8 mouse cellular contexts compared by ENCODE assay signal in genomic region chr4:145463553-145464253, GRCm38 (mm10). TPM values are rescaled to one million over a fixed set of nuclear protein-coding genes. Genes with fewer than 3 reads are reported as not detected.
DNase-seq lines count a peak whose midpoint lies in the region; ATAC-seq lines count a peak whose summit lies in the region.
"Not testable (repeated sequence)": the region's sequence is repeated elsewhere in the genome, so short reads cannot be mapped to it uniquely, and the experiment has no call there.

No protein-coding gene starts in this region.

- WGBS in embryonic facial prominence, embryonic 13.5 days, result 14% methylated on average over 66 of the region's 68 CpGs
- WGBS in heart, embryonic 11.5 days (ENCODE audit: insufficient replicate concordance), result 14% methylated on average over 67 of the region's 68 CpGs
- WGBS in limb, embryonic 13.5 days, result 18% methylated on average over 67 of the region's 68 CpGs

- H3K27ac ChIP-seq in embryonic facial prominence, embryonic 13.5 days; heart, embryonic 11.5 days (ENCODE audit: low read depth, low read length); limb, embryonic 13.5 days: not testable (repeated sequence)

- peak overlapping the region; percentile 39 for H3K4me3 ChIP-seq in embryonic facial prominence, embryonic 13.5 days
- H3K4me3 ChIP-seq in heart, embryonic 11.5 days (ENCODE audit: low read depth, low read length), result peak overlapping the region; percentile 48
- peak overlapping the region; percentile 45 for H3K4me3 ChIP-seq in limb, embryonic 13.5 days

- DNase-seq in T-cell, adult 2 months (ENCODE audit: low spot score), result peak; percentile 31
- peak; percentile 12 for DNase-seq in ovary, postnatal 36 days (ENCODE audit: low spot score)
- DNase-seq in thymus, postnatal 25 days, result peak; percentile 53

- not testable (repeated sequence) for H3K27me3 ChIP-seq in embryonic facial prominence, embryonic 13.5 days; heart, embryonic 11.5 days (ENCODE audit: control insufficient read depth, insufficient read depth, low read length); limb, embryonic 13.5 days

- H3K9ac ChIP-seq in embryonic facial prominence, embryonic 13.5 days, result not testable (repeated sequence)
- H3K9ac ChIP-seq in heart, embryonic 11.5 days (ENCODE audit: low read depth, low read length), result 0 out of 2 replicates have a peak overlapping the region, but pooled peaks have one; percentile 49
- H3K9ac ChIP-seq in limb, embryonic 13.5 days, result peak overlapping the region; percentile 51

- not testable (repeated sequence) for H3K9me3 ChIP-seq in embryonic facial prominence, embryonic 13.5 days; heart, embryonic 11.5 days (replicated peaks; ENCODE audit: control insufficient read depth, low read length)
- H3K9me3 ChIP-seq in limb, embryonic 13.5 days, result peaks cover 11% of the 10 kb centered on the region; the same call in 1 of the 2 replicates

- peak overlapping the region; percentile 58 for H3K4me2 ChIP-seq in embryonic facial prominence, embryonic 13.5 days
- peak overlapping the region; percentile 69 for H3K4me2 ChIP-seq in heart, embryonic 11.5 days
- peak overlapping the region; percentile 63 for H3K4me2 ChIP-seq in limb, embryonic 13.5 days (replicated peaks)

- not testable (repeated sequence) for H3K36me3 ChIP-seq in embryonic facial prominence, embryonic 13.5 days; heart, embryonic 11.5 days (ENCODE audit: control insufficient read depth, insufficient read depth, low read length); limb, embryonic 13.5 days

- not testable (repeated sequence) for ATAC-seq in embryonic facial prominence, embryonic 13.5 days (ENCODE audit: insufficient number of reproducible peaks, insufficient read depth, low FRiP score, low TSS enrichment, low read depth); limb, embryonic 13.5 days (ENCODE audit: low FRiP score, low read depth)
- peak; percentile 63; the same call in 1 of the 2 replicates for ATAC-seq in heart, embryonic 11.5 days (replicated peaks; ENCODE audit: insufficient number of reproducible peaks, low FRiP score, low TSS enrichment)
- peak; percentile 21 for ATAC-seq in inflammation-experienced regulatory T-cells, adult 6 months
- peak; percentile 60 for ATAC-seq in megakaryocyte progenitor cell, adult 5-6 weeks (replicated peaks; ENCODE audit: poor library complexity)

- H3K4me1 ChIP-seq in embryonic facial prominence, embryonic 13.5 days; heart, embryonic 11.5 days (ENCODE audit: control insufficient read depth, insufficient read depth, low read length); limb, embryonic 13.5 days: not testable (repeated sequence)

RNA-seq across cellular contexts. Expression of gene Zfp990, which starts 46.9 kb away (rescaled TPM):
- not detected in 2 replicates for polyA plus RNA-seq in embryonic facial prominence, embryonic 13.5 days (2015; fragmentation: Nextera tagmentation; extraction: Ambion mirVana)
- polyA plus RNA-seq in heart, embryonic 11.5 days (2014; fragmentation: Nextera tagmentation; extraction: Ambion mirVana), result 0.16 TPM in 1 of 2 replicates, not detected in the other
- 10 to 100 TPM in 1 of 3 experiments, 1 to 10 TPM in 1, not detected in 1; 9.5 to 18.0 TPM for polyA plus RNA-seq in inflammation-experienced regulatory T-cells, adult 6 months (2017; shearing (Covaris generic))
- polyA plus RNA-seq in limb, embryonic 13.5 days (2015; fragmentation: Nextera tagmentation; extraction: Ambion mirVana), result 0.08 and 0.10 TPM in 2 replicates
- total RNA-seq in megakaryocyte progenitor cell, adult 5-6 weeks (2015), result 0.25 TPM in 1 of 2 replicates, not detected in the other
- total RNA-seq in megakaryocyte progenitor cell, adult 5-6 weeks (2017), result 0.50 TPM in 1 of 2 replicates, not detected in the other
